Mouse (Mus musculus): ENCODE results near the gene Ing5. TPM values are rescaled to one million over a fixed set of nuclear protein-coding genes. Genes with fewer than 3 reads are reported as not detected.
"Not testable (repeated sequence)": the region's sequence is repeated elsewhere in the genome, so short reads cannot be mapped to it uniquely, and the experiment has no call there.

The Ing5 gene
- polyA plus RNA-seq, 1 experiment from 2014 or later: 21.7 TPM

DNA sequence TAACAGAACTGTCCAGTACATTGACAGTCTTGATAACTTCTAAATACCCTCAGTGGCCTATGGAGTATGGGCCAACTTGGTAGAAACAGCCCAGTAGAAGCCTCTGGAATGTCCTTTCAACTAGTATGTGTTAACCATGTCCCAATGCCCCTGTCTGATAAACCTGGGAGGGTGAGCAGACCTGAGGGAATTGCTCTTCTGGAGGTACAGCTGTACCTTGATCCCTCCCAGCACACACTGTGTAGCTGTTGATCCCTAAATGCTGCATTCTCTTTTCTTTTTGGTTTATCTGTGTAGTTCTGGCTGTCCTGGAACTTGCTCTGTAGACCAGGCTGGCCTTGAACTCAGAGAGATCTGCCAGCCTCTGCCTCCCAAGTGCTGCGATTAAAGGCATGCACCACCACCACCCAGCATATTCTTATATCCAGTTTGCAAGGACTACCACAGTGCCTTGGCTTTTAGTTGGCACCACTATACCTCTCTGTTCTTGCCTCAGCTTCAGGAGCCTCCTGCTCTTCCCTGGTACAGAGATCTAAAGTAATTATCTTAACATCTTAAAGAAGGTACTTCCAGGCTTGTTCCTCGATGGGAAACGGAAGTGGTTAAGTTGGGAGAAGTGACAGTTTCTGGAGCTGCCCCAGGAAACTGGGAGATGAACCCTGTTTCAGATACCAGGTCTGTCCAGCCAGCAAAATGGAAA is 20.2 kb downstream of the Ing5 start:
- no peak overlapping the region for H3K9ac ChIP-seq (replicated peaks; ENCODE audit: low read depth, low read length)

DNA sequence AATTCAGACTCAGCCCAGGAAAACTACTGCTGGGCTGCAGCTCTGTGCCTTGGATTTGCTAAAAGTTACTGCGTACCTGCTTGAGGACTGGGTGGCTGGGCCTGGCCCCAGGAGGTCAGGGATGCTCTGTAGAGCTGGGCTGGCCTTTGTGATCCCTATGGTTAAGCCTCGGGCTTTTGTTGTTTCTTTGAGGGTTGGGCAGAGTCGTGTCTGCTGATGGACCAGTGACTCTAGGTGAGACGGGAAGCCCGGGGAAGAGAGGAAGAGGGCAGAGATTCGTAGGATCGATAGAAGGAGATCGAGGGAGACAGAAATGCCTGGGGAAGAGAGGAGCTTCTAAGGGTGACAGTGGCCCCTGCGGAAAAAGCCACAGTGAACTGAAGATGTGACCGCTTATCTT is 20.8 kb downstream of the Ing5 start, which contains the start of gene D2hgdh:
Gene D2hgdh (plus strand): TSS at position 301 of the 400 bp plus-strand sequence.
- Histone ChIP-seq H3K4me1 (ENCODE audit: control insufficient read depth, insufficient read depth, low read length) (0 out of 2 replicates have a peak, but pooled peaks cover 3% of the 10 kb centered on the region), H3K27ac (ENCODE audit: low read length) (peak within 1 kb of the TSS; percentile 90), H3K9me3 (ENCODE audit: control insufficient read depth, low read depth, low read length) (no peaks in the 10 kb centered on the region), H3K4me2 (replicated peaks; ENCODE audit: low read depth, low read length) (peak within 1 kb of the TSS; percentile 76), H3K36me3 (ENCODE audit: control insufficient read depth, insufficient read depth, low read length) (peaks cover 17% of the 10 kb centered on the region), H3K4me3 (ENCODE audit: low read depth, low read length) (peak within 1 kb of the TSS; percentile 46), H3K9ac (replicated peaks; ENCODE audit: low read depth, low read length) (peak within 1 kb of the TSS; percentile 46), H3K27me3 (ENCODE audit: control insufficient read depth, insufficient read depth, low read length) (no peaks in the 10 kb centered on the region)
- no peak for ATAC-seq (ENCODE audit: insufficient number of reproducible peaks, insufficient read depth, low FRiP score, low read depth)
- 6% methylated on average over 10 of the region's 10 CpGs for WGBS

More for the DNA sequence above, 20.2 kb downstream of the Ing5 start:
- H3K9me3 ChIP-seq (ENCODE audit: control insufficient read depth, low read depth, low read length): no peaks in the 10 kb centered on the region
- no peak overlapping the region; the same call in 1 of the 2 replicates for H3K4me2 ChIP-seq (replicated peaks; ENCODE audit: low read depth, low read length)
- H3K27ac ChIP-seq (ENCODE audit: low read length): no peak overlapping the region
- H3K4me3 ChIP-seq (ENCODE audit: low read depth, low read length): no peak overlapping the region
- H3K27me3 ChIP-seq (ENCODE audit: control insufficient read depth, insufficient read depth, low read length): no peaks in the 10 kb centered on the region
- 81% methylated on average over 3 of the region's 3 CpGs for WGBS
- ATAC-seq (ENCODE audit: insufficient number of reproducible peaks, insufficient read depth, low FRiP score, low read depth): no peak
- 0 out of 2 replicates have a peak, but pooled peaks cover 3% of the 10 kb centered on the region for H3K4me1 ChIP-seq (ENCODE audit: control insufficient read depth, insufficient read depth, low read length)
- peaks cover 22% of the 10 kb centered on the region for H3K36me3 ChIP-seq (ENCODE audit: control insufficient read depth, insufficient read depth, low read length)

DNA sequence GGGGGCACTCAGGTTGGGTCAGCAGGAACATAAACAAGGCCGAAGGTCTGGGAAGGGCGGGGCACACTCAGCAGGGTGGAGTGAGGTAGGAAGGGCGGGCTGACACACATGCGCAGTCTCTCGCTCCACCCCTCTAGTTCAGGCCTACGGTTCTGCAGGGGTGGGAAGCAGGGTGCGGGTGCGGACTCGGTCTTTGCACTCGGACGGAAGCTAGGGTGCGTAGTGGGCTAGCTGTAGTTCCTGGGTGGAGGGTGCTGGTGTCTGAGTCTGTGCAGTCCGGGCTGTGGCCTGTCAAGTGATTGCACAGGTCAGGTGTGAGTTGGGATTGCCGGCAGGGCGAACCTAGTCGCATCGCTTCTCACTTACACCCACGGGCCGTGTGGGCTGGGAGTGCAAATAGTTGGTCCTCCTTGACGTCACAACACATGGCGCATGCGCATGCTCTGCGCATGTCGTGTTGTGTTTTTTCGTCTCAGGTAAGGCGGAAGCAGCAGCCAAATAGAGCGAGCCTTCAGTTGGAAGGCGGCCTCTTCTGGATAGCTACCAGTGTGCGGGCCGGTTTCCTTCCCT is 21.4 kb downstream of the Ing5 start:
- peak overlapping the region; percentile 46 for H3K4me3 ChIP-seq (ENCODE audit: low read depth, low read length)
- peak overlapping the region; percentile 76 for H3K4me2 ChIP-seq (replicated peaks; ENCODE audit: low read depth, low read length)
- peak; percentile 97 for ATAC-seq (ENCODE audit: insufficient number of reproducible peaks, insufficient read depth, low FRiP score, low read depth)
- no peaks in the 10 kb centered on the region for H3K27me3 ChIP-seq (ENCODE audit: control insufficient read depth, insufficient read depth, low read length)
- peak overlapping the region; percentile 90 for H3K27ac ChIP-seq (ENCODE audit: low read length)
- peaks cover 14% of the 10 kb centered on the region for H3K36me3 ChIP-seq (ENCODE audit: control insufficient read depth, insufficient read depth, low read length)
- no peaks in the 10 kb centered on the region for H3K9me3 ChIP-seq (ENCODE audit: control insufficient read depth, low read depth, low read length)
- H3K9ac ChIP-seq (replicated peaks; ENCODE audit: low read depth, low read length): peak overlapping the region; percentile 46
- under 1% methylated on average over 30 of the region's 30 CpGs for WGBS
- 0 out of 2 replicates have a peak, but pooled peaks cover 3% of the 10 kb centered on the region for H3K4me1 ChIP-seq (ENCODE audit: control insufficient read depth, insufficient read depth, low read length)

DNA sequence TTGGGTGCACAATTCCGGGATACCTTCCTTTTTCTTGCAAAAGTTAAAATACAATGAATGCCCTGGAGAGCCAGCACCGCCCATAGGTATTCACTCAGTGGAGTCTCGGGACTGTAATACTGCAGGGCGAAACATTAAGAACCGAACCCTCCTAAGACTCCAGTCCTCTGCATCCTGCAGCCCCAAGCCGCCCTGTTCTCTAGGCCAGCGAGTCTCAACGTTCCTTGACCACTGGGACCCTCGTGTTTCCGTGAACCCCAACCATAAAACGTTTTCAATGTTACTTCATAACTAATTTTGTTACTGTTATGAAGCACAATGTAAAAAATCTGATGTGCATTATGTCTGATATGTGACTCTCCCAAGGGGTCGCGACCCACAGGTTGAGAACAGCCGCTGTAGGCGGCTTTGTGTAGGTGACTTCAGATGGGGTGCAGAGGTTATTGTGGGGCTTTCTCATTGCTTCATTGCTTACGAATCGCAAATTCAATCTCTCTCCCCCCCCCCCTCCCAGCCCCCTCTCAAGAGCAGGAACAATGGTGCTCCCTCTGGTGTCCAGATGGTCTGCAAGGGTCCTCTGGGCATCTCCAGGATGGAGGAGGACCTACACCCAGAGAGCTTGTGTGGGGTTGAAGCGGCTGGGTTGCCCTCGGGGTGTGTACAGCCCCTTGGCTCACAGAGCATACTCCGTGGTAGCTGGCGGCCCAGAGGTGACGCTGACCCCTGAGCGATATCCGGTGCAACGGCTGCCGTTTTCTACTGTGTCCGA is 22.2 kb downstream of the Ing5 start:
- Histone ChIP-seq H3K4me1 (ENCODE audit: control insufficient read depth, insufficient read depth, low read length) (0 out of 2 replicates have a peak, but pooled peaks cover 3% of the 10 kb centered on the region), H3K27ac (ENCODE audit: low read length) (peak overlapping the region; percentile 90), H3K36me3 (ENCODE audit: control insufficient read depth, insufficient read depth, low read length) (peaks cover 7% of the 10 kb centered on the region), H3K9ac (replicated peaks; ENCODE audit: low read depth, low read length) (peak overlapping the region; percentile 46), H3K27me3 (ENCODE audit: control insufficient read depth, insufficient read depth, low read length) (no peaks in the 10 kb centered on the region), H3K4me2 (replicated peaks; ENCODE audit: low read depth, low read length) (peak overlapping the region; percentile 76), H3K4me3 (ENCODE audit: low read depth, low read length) (peak overlapping the region; percentile 46), H3K9me3 (ENCODE audit: control insufficient read depth, low read depth, low read length) (no peaks in the 10 kb centered on the region)
- ATAC-seq (ENCODE audit: insufficient number of reproducible peaks, insufficient read depth, low FRiP score, low read depth): no peak
- 41% methylated on average over 27 of the region's 27 CpGs for WGBS

DNA sequence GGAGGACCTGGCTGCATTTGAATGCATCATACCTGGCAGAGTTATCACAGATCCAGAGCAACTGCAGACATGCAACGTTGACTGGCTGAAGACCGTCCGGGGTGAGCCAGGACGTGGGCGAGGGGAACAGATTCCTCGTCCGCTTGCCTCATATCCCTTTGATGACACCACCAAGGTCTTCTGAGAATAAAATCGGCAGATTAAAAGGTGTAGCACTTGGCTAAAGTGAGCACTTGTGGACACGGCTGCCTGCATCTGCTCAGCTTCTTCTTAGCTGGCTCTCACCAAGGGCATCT is 22.7 kb downstream of the Ing5 start:
- Histone ChIP-seq H3K36me3 (ENCODE audit: control insufficient read depth, insufficient read depth, low read length) (peaks cover 1% of the 10 kb centered on the region; the same call in 1 of the 2 replicates), H3K4me2 (replicated peaks; ENCODE audit: low read depth, low read length) (peak overlapping the region; percentile 76; the same call in 1 of the 2 replicates), H3K9me3 (ENCODE audit: control insufficient read depth, low read depth, low read length) (no peaks in the 10 kb centered on the region), H3K4me1 (ENCODE audit: control insufficient read depth, insufficient read depth, low read length) (0 out of 2 replicates have a peak, but pooled peaks cover 3% of the 10 kb centered on the region), H3K9ac (replicated peaks; ENCODE audit: low read depth, low read length) (no peak overlapping the region), H3K27ac (ENCODE audit: low read length) (no peak overlapping the region), H3K27me3 (ENCODE audit: control insufficient read depth, insufficient read depth, low read length) (no peaks in the 10 kb centered on the region), H3K4me3 (ENCODE audit: low read depth, low read length) (no peak overlapping the region)
- WGBS: 95% methylated on average over 9 of the region's 9 CpGs
- no peak for ATAC-seq (ENCODE audit: insufficient number of reproducible peaks, insufficient read depth, low FRiP score, low read depth)

DNA sequence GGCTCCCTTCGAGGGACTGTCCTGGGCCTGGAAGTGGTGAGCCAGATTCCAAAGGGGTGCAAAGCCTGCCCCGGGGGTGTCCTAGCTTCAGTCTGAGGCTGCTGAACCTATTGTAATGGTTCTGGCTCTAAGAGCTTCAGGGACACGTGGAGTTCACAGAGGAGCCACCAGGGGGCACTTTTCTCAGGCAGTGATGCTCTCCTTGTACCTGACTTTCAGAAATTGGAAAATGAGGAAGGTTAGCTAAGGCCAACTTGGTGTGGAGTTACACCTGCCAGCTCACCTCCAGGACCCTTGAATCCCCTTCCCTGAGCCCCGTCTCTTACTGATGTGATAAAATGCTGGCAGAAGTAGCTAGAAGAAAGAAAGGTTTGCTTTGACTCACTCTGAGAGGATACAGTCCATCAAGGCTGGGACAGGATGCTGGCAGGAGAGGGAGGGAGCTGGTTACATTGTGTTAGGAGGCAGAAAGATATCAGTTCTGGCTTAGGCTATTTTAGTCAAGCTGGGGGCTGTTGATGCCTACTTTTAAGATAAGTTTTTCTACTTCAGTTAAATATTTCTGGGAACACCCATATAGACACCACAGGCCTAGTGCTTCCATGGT is 29.1 kb downstream of the Ing5 start:
- not testable (repeated sequence) for H3K4me1 ChIP-seq (ENCODE audit: control insufficient read depth, insufficient read depth, low read length); H3K9me3 ChIP-seq (ENCODE audit: control insufficient read depth, low read depth, low read length); H3K27me3 ChIP-seq (ENCODE audit: control insufficient read depth, insufficient read depth, low read length); H3K27ac ChIP-seq (ENCODE audit: low read length); H3K36me3 ChIP-seq (ENCODE audit: control insufficient read depth, insufficient read depth, low read length); H3K4me2 ChIP-seq (replicated peaks; ENCODE audit: low read depth, low read length); H3K4me3 ChIP-seq (ENCODE audit: low read depth, low read length); ATAC-seq (ENCODE audit: insufficient number of reproducible peaks, insufficient read depth, low FRiP score, low read depth); H3K9ac ChIP-seq (replicated peaks; ENCODE audit: low read depth, low read length)
- 97% methylated on average over 2 of the region's 4 CpGs for WGBS

DNA sequence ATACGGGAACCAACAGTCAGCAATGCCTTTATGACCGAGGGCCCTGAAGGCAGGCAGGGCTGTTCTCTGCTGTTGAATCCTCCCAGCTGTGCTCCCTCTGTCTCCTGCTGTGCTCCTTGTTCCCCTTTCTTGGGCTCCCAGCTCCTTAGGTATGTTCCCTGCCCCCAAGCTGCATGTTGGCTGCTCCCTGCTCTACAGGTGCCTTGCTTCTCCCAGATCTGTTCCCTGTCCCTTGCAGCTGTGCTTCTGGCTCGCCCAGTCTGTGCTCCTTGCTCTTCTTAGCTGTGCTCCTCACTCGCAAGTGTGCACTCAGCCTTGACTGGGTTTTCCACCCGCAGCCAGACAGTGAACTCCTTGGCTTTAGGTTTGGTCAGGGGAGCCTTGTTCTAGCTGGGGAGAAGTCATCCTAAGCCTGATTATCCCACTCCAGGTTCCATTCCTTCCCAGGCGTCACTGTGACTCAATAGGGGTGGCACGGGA is 30.9 kb downstream of the Ing5 start:
- Histone ChIP-seq H3K36me3 (ENCODE audit: control insufficient read depth, insufficient read depth, low read length) (peaks cover 6% of the 10 kb centered on the region), H3K4me1 (ENCODE audit: control insufficient read depth, insufficient read depth, low read length) (no peaks in the 10 kb centered on the region), H3K27me3 (ENCODE audit: control insufficient read depth, insufficient read depth, low read length) (no peaks in the 10 kb centered on the region), H3K27ac (ENCODE audit: low read length) (no peak overlapping the region), H3K9me3 (ENCODE audit: control insufficient read depth, low read depth, low read length) (no peaks in the 10 kb centered on the region), H3K9ac (replicated peaks; ENCODE audit: low read depth, low read length) (no peak overlapping the region), H3K4me3 (ENCODE audit: low read depth, low read length) (no peak overlapping the region), H3K4me2 (replicated peaks; ENCODE audit: low read depth, low read length) (no peak overlapping the region)
- 87% methylated on average over 7 of the region's 7 CpGs for WGBS
- ATAC-seq (ENCODE audit: insufficient number of reproducible peaks, insufficient read depth, low FRiP score, low read depth): no peak

DNA sequence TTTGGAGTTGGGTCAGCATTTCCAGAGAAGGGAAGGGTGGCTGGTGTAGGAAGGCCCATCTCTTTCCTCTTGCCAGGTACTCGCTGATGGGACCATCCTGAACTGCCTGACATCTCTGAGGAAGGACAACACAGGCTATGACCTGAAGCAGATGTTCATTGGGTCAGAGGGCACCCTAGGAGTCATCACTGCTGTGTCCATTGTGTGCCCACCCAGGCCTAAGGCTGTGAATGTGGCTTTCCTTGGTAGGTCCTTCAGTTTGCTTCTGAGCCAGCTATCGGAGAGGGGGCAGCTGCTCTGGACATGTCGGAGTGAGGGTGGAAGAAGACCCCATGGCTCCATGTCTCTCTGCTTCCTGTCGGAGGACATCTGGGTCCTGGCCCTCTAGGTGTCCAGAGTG is 31.4 kb downstream of the Ing5 start:
- H3K27me3 ChIP-seq (ENCODE audit: control insufficient read depth, insufficient read depth, low read length): no peaks in the 10 kb centered on the region
- no peaks in the 10 kb centered on the region for H3K9me3 ChIP-seq (ENCODE audit: control insufficient read depth, low read depth, low read length)
- H3K27ac ChIP-seq (ENCODE audit: low read length): no peak overlapping the region
- ATAC-seq (ENCODE audit: insufficient number of reproducible peaks, insufficient read depth, low FRiP score, low read depth): no peak
- peaks cover 6% of the 10 kb centered on the region for H3K36me3 ChIP-seq (ENCODE audit: control insufficient read depth, insufficient read depth, low read length)
- H3K9ac ChIP-seq (replicated peaks; ENCODE audit: low read depth, low read length): no peak overlapping the region
- 91% methylated on average over 4 of the region's 4 CpGs for WGBS
- no peaks in the 10 kb centered on the region for H3K4me1 ChIP-seq (ENCODE audit: control insufficient read depth, insufficient read depth, low read length)
- no peak overlapping the region for H3K4me2 ChIP-seq (replicated peaks; ENCODE audit: low read depth, low read length)
- no peak overlapping the region for H3K4me3 ChIP-seq (ENCODE audit: low read depth, low read length)

Measured in stomach, embryonic 14.5 days (tissue).